Mouse (Mus musculus): ENCODE data around the gene Gpx2. TPM values are rescaled to one million over a fixed set of nuclear protein-coding genes. Genes with fewer than 3 reads are reported as not detected.

Gene Gpx2
- total RNA-seq, 1 experiment = 7.0 TPM

- H3K9ac ChIP-seq (ENCODE audit: insufficient read depth, low read depth, low read length, poor library complexity, severe bottlenecking) = no peak overlapping the region
- H3K9me3 ChIP-seq (ENCODE audit: control insufficient read depth, insufficient read depth, low read depth, low read length) = no peaks in the 10 kb centered on the region
- H3K4me3 ChIP-seq (ENCODE audit: insufficient read depth in 1 of 2, low read depth in 1 of 2, low read length in 2 of 2, poor library complexity in 1 of 2, severe bottlenecking in 1 of 2) = no peak overlapping the region
- in situ Hi-C loops (cut with MboI; ENCODE audit: low sequenced_read_pairs in 2 of 2, unreplicated experiment in 2 of 2) = no loop called here
- no peak overlapping the region for H3K27ac ChIP-seq (ENCODE audit: insufficient read depth, low read depth, low read length, poor library complexity, severe bottlenecking)
- peaks cover 0 to 7% of the 10 kb centered on the region in 2 experiments; a peak in 2 of 4 replicates for H3K4me1 ChIP-seq (ENCODE audit: control insufficient read depth in 2 of 2, insufficient read depth in 2 of 2, low read length in 2 of 2, poor library complexity in 1 of 2)
- TF ChIP-seq HCFC1 (IDR thresholded peaks at IDR 0.05; ENCODE audit: borderline replicate concordance, insufficient read depth, low read length) = no peak
- TF ChIP-seq MAFK (IDR thresholded peaks at IDR 0.05; ENCODE audit: insufficient read depth, low read depth, low read length) = no peak
- TF ChIP-seq CHD2 (IDR thresholded peaks at IDR 0.05; ENCODE audit: low read depth, low read length) = no peak
- no peak for TF ChIP-seq ZNF384 (IDR thresholded peaks at IDR 0.05; ENCODE audit: low read depth, low read length)
- no peak for TF ChIP-seq ZC3H11A (IDR thresholded peaks at IDR 0.05; ENCODE audit: borderline replicate concordance, low read depth, low read length)
- DNase-seq (ENCODE audit: low read depth, low spot score) = no peak
- no peaks in the 10 kb centered on the region for H3K36me3 ChIP-seq (ENCODE audit: control insufficient read depth, insufficient read depth, low read length, poor library complexity, severe bottlenecking)
These were observed 24.4 kb downstream of the Gpx2 start for GRCm38 (mm10) chr12:76770841-76771500.

- Histone ChIP-seq H3K27ac (ENCODE audit: insufficient read depth, low read depth, low read length, poor library complexity, severe bottlenecking) (peak overlapping the region; percentile 71; the same call in 1 of the 2 replicates), H3K4me1 (ENCODE audit: control insufficient read depth in 2 of 2, insufficient read depth in 2 of 2, low read length in 2 of 2, poor library complexity in 1 of 2) (peaks cover 0 to 10% of the 10 kb centered on the region in 2 experiments; a peak in 2 of 4 replicates), H3K9me3 (ENCODE audit: control insufficient read depth, insufficient read depth, low read depth, low read length) (no peaks in the 10 kb centered on the region), H3K36me3 (ENCODE audit: control insufficient read depth, insufficient read depth, low read length, poor library complexity, severe bottlenecking) (no peaks in the 10 kb centered on the region), H3K9ac (ENCODE audit: insufficient read depth, low read depth, low read length, poor library complexity, severe bottlenecking) (peak overlapping the region; percentile 97), H3K4me3 (ENCODE audit: insufficient read depth in 1 of 2, low read depth in 1 of 2, low read length in 2 of 2, poor library complexity in 1 of 2, severe bottlenecking in 1 of 2) (peak overlapping the region; percentile 81 to 86)
- DNase-seq (ENCODE audit: low read depth, low spot score) = no peak
- in situ Hi-C loops (cut with MboI; ENCODE audit: low sequenced_read_pairs in 2 of 2, unreplicated experiment in 2 of 2) = no loop called here
- no peak for TF ChIP-seq ZC3H11A (IDR thresholded peaks at IDR 0.05; ENCODE audit: borderline replicate concordance, low read depth, low read length)
- TF ChIP-seq MAFK (IDR thresholded peaks at IDR 0.05; ENCODE audit: insufficient read depth, low read depth, low read length) = no peak
- no peak for TF ChIP-seq ZNF384 (IDR thresholded peaks at IDR 0.05; ENCODE audit: low read depth, low read length)
- TF ChIP-seq HCFC1 (IDR thresholded peaks at IDR 0.05; ENCODE audit: borderline replicate concordance, insufficient read depth, low read length) = no peak
- no peak for TF ChIP-seq CHD2 (IDR thresholded peaks at IDR 0.05; ENCODE audit: low read depth, low read length)
These were observed 29.3 kb downstream of the Gpx2 start for GRCm38 (mm10) chr12:76765901-76766630.

- in situ Hi-C loops (cut with MboI; ENCODE audit: low sequenced_read_pairs in 2 of 2, unreplicated experiment in 2 of 2) = no loop called here
- peak within 1 kb of the TSS; percentile 71 for H3K27ac ChIP-seq (ENCODE audit: insufficient read depth, low read depth, low read length, poor library complexity, severe bottlenecking)
- no peaks in the 10 kb centered on the region for H3K36me3 ChIP-seq (ENCODE audit: control insufficient read depth, insufficient read depth, low read length, poor library complexity, severe bottlenecking)
- peaks cover 0 to 10% of the 10 kb centered on the region in 2 experiments; a peak in 2 of 4 replicates for H3K4me1 ChIP-seq (ENCODE audit: control insufficient read depth in 2 of 2, insufficient read depth in 2 of 2, low read length in 2 of 2, poor library complexity in 1 of 2)
- H3K4me3 ChIP-seq (ENCODE audit: insufficient read depth in 1 of 2, low read depth in 1 of 2, low read length in 2 of 2, poor library complexity in 1 of 2, severe bottlenecking in 1 of 2) = peak within 1 kb of the TSS; percentile 81 to 86
- TF ChIP-seq HCFC1 (IDR thresholded peaks at IDR 0.05; ENCODE audit: borderline replicate concordance, insufficient read depth, low read length) = peak; percentile 48; the same call in 1 of the 2 replicates
- TF ChIP-seq CHD2 (IDR thresholded peaks at IDR 0.05; ENCODE audit: low read depth, low read length) = peak; percentile 95
- no peak for TF ChIP-seq ZNF384 (IDR thresholded peaks at IDR 0.05; ENCODE audit: low read depth, low read length)
- peak within 1 kb of the TSS; percentile 97 for H3K9ac ChIP-seq (ENCODE audit: insufficient read depth, low read depth, low read length, poor library complexity, severe bottlenecking)
- peak; percentile 99 for DNase-seq (ENCODE audit: low read depth, low spot score)
- H3K9me3 ChIP-seq (ENCODE audit: control insufficient read depth, insufficient read depth, low read depth, low read length) = no peaks in the 10 kb centered on the region
These were observed 30.0 kb downstream of the Gpx2 start, which contains the start of the genes Churc1 and Fntb for GRCm38 (mm10) chr12:76765354-76765851. TSS of gene Churc1 (plus strand) at chr12:76765538. TSS of gene Fntb (plus strand) at chr12:76765589.

- Histone ChIP-seq H3K9me3 (ENCODE audit: control insufficient read depth, insufficient read depth, low read depth, low read length) (peaks cover 5% of the 10 kb centered on the region; the same call in 1 of the 2 replicates), H3K4me1 (ENCODE audit: control insufficient read depth in 2 of 2, insufficient read depth in 2 of 2, low read length in 2 of 2, poor library complexity in 1 of 2) (no peaks in the 10 kb centered on the region), H3K4me3 (ENCODE audit: insufficient read depth in 1 of 2, low read depth in 1 of 2, low read length in 2 of 2, poor library complexity in 1 of 2, severe bottlenecking in 1 of 2) (no peak overlapping the region), H3K36me3 (ENCODE audit: control insufficient read depth, insufficient read depth, low read length, poor library complexity, severe bottlenecking) (no peaks in the 10 kb centered on the region), H3K9ac (ENCODE audit: insufficient read depth, low read depth, low read length, poor library complexity, severe bottlenecking) (no peak overlapping the region), H3K27ac (ENCODE audit: insufficient read depth, low read depth, low read length, poor library complexity, severe bottlenecking) (no peak overlapping the region)
- peak; percentile 76 for DNase-seq (ENCODE audit: low read depth, low spot score)
- in situ Hi-C loops (cut with MboI; ENCODE audit: low sequenced_read_pairs in 2 of 2, unreplicated experiment in 2 of 2) = no loop called here
- TF ChIP-seq ZC3H11A (IDR thresholded peaks at IDR 0.05; ENCODE audit: borderline replicate concordance, low read depth, low read length) (no peak), CHD2 (IDR thresholded peaks at IDR 0.05; ENCODE audit: low read depth, low read length) (no peak), HCFC1 (IDR thresholded peaks at IDR 0.05; ENCODE audit: borderline replicate concordance, insufficient read depth, low read length) (no peak), MAFK (IDR thresholded peaks at IDR 0.05; ENCODE audit: insufficient read depth, low read depth, low read length) (no peak)
These were observed 42.6 kb downstream of the Gpx2 start for GRCm38 (mm10) chr12:76752652-76753318.
